Mouse (Mus musculus): ENCODE results near the gene Qtrt2. TPM values are rescaled to one million over a fixed set of nuclear protein-coding genes. Genes with fewer than 3 reads are reported as not detected.

Qtrt2 gene
- 1.5 and 11.6 TPM in 2 replicates for polyA plus RNA-seq (2012; ENCODE audit: low replicate concordance)

DNA sequence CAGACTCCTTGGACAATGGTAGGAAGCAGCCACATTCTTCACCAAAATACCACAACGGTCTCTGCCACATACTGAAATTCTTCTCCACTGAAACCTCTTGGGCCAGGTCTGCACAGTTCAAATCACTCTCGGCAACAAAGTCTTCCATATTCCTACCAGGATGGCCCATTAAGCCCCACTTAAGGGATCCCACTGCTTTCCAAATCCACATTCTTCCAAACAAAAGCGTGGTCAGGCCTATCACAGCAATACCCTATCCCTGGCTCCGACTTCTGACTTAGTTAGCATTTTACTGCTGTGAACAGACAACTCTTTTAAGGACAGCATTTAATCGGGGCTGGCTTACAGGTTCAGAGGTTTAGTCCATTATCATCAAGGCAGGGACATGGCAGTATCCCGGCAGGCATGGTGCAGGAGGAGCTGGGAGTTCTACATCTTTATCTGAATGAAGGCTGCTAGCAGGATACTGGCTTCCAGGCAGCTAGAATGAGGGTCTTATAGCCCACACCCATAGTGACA lies at the start of gene Qtrt2:
Gene Qtrt2 (minus strand): TSS at position 469 of the 519 bp plus-strand sequence.

DNA sequence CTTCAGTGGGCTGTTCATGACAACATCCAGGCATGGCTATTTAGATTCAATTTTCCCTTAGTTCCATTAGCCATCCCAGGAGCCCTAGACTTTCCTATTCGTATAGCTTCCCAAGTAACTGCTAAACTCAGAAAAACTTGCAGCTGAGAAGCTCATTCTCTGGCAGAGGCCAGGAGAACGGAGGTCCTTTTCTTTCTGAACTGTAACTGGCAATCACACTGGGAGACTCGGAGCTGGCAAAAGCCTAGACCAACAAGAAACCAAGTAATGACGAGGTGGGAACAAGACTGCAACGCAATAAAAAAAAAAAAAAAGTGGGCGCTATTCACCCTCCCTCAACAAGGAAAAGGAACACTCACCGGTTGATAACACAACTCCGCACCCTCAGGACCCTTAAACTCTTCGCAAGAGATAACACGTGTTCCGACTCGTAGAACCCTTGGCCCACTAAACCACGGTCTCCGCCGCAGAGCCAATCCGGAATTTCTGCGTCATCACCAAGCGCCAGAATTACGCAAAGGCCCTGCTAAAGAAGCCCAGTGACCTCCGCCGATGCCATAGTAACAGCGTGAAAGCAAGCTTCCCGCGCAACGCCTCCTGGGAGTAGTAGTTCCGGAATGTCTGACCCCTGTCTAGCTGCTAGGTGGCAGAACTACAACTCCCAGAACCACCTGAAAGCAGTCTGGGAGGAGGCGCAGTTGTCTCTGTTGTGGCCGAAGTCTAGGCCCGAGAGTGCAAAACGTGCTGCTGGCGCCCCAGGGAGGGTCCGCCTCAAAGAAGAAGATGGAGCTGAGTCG lies 37.2 kb downstream of the Qtrt2 start, which contains the start of gene Ccdc191:
Gene Ccdc191 (plus strand): TSS at position 593 of the 797 bp plus-strand sequence.

Other genes starting within 250 kb of the Qtrt2 start
- not detected in 2 replicates for gene Drd3, start 172.8 kb downstream of the Qtrt2 start, polyA plus RNA-seq (2012; ENCODE audit: low replicate concordance)
- 0.63 and 1.7 TPM in 2 replicates for gene Ccdc191, start 37.0 kb downstream of the Qtrt2 start, polyA plus RNA-seq (2012; ENCODE audit: low replicate concordance)
- gene Zdhhc23, start 53.0 kb upstream of the Qtrt2 start, polyA plus RNA-seq (2012; ENCODE audit: low replicate concordance), result 3.9 and 7.5 TPM in 2 replicates
- gene Gramd1c, start 136.5 kb upstream of the Qtrt2 start, polyA plus RNA-seq (2012; ENCODE audit: low replicate concordance), result 0.41 and 0.68 TPM in 2 replicates
- gene Atp6v1a, start 212.9 kb upstream of the Qtrt2 start, polyA plus RNA-seq (2012; ENCODE audit: low replicate concordance), result 1.4 and 4.6 TPM in 2 replicates
- 23.3 and 32.0 TPM in 2 replicates for gene Naa50, start 213.0 kb upstream of the Qtrt2 start, polyA plus RNA-seq (2012; ENCODE audit: low replicate concordance)
- 2.3 and 3.3 TPM in 2 replicates for gene Usf3, start 246.4 kb upstream of the Qtrt2 start, polyA plus RNA-seq (2012; ENCODE audit: low replicate concordance)